Mouse (Mus musculus) cerebellum, adult 2 months (tissue): ENCODE data around the gene Wdr76.
A peak's percentile ranks its signal among the peaks of the same experiment; 100 is the strongest.
"Not testable (repeated sequence)": the region's sequence is repeated elsewhere in the genome, so short reads cannot be mapped to it uniquely, and the experiment has no call there.

Experiments used
- CTCF ChIP-seq: fragments of 200-500 bp; IDR thresholded peaks from 2 replicates; pipeline ENCODE4 v1.5.1; 2011; ENCODE audit warnings: low read depth, mild to moderate bottlenecking, control low read depth, low read length, moderate library complexity, borderline replicate concordance; ENCODE audit not compliant: insufficient read depth
- POLR2A ChIP-seq: fragments of 200-500 bp; IDR thresholded peaks from 2 replicates; pipeline ENCODE4 v1.6.1; 2011; ENCODE audit warnings: low read length, control low read depth, borderline replicate concordance; ENCODE audit not compliant: insufficient read depth

- peak; percentile 94 for TF ChIP-seq POLR2A
- TF ChIP-seq CTCF = not testable (repeated sequence)
These were observed 33.0 kb upstream of the Wdr76 start, which contains the start of gene Mfap1b for GRCm38 (mm10) chr2:121473301-121474179.
